Mouse (Mus musculus) urinary bladder, postnatal 10 days (tissue): Measurements from ENCODE around the gene Sez6l2.

Source experiments
- DNase-seq: peaks from one replicate; pipeline ENCODE4 v3.0.0; 2022; ENCODE audit warnings: low spot score

Sez6l2 gene

GRCm38 (mm10) chr7:126961095-126961494 lies 10.7 kb downstream of the Sez6l2 start:
- no peak for DNase-seq

GRCm38 (mm10) chr7:126961965-126962364 lies 11.6 kb downstream of the Sez6l2 start:
- DNase-seq = no peak

- no peak for DNase-seq
Observed at GRCm38 (mm10) chr7:126963548-126964286, 13.4 kb downstream of the Sez6l2 start.

GRCm38 (mm10) chr7:126965568-126965967 lies 15.2 kb downstream of the Sez6l2 start:
- no peak for DNase-seq

GRCm38 (mm10) chr7:126967361-126967760 lies 17.0 kb downstream of the Sez6l2 start:
- DNase-seq = no peak

GRCm38 (mm10) chr7:126975493-126975892 lies 25.1 kb downstream of the Sez6l2 start:
- DNase-seq = no peak

GRCm38 (mm10) chr7:126975893-126975949 lies 25.4 kb downstream of the Sez6l2 start, which contains the start of gene Cdipt:
Gene Cdipt (plus strand): TSS chr7:126975914.
- no peak for DNase-seq

GRCm38 (mm10) chr7:126975950-126976866 lies 25.8 kb downstream of the Sez6l2 start, which contains the start of gene Cdiptos:
Gene Cdiptos (minus strand): TSS chr7:126976098.
- DNase-seq = peak; percentile 88

GRCm38 (mm10) chr7:126976878-126977459 lies 26.6 kb downstream of the Sez6l2 start:
- no peak for DNase-seq

GRCm38 (mm10) chr7:126978841-126979240 lies 28.5 kb downstream of the Sez6l2 start:
- no peak for DNase-seq

GRCm38 (mm10) chr7:126981601-126982000 lies 31.2 kb downstream of the Sez6l2 start:
- DNase-seq = no peak

GRCm38 (mm10) chr7:126982054-126982453 lies 31.7 kb downstream of the Sez6l2 start:
- no peak for DNase-seq

- DNase-seq = no peak
Observed at GRCm38 (mm10) chr7:126983113-126983512, 32.8 kb downstream of the Sez6l2 start.

GRCm38 (mm10) chr7:126984667-126985444 lies 34.5 kb downstream of the Sez6l2 start:
- DNase-seq = no peak

- DNase-seq = no peak
Observed at GRCm38 (mm10) chr7:126986319-126986718, 36.0 kb downstream of the Sez6l2 start.

GRCm38 (mm10) chr7:126988816-126989215 lies 38.5 kb downstream of the Sez6l2 start:
- no peak for DNase-seq

GRCm38 (mm10) chr7:126996449-126996848 lies 46.1 kb downstream of the Sez6l2 start:
- no peak for DNase-seq

GRCm38 (mm10) chr7:126999568-126999967 lies 49.2 kb downstream of the Sez6l2 start:
- no peak for DNase-seq

GRCm38 (mm10) chr7:127003620-127004019 lies 53.3 kb downstream of the Sez6l2 start:
- no peak for DNase-seq

GRCm38 (mm10) chr7:127004122-127004875 lies 53.9 kb downstream of the Sez6l2 start:
- no peak for DNase-seq

GRCm38 (mm10) chr7:127007313-127008024 lies 57.1 kb downstream of the Sez6l2 start:
- no peak for DNase-seq
